Mouse (Mus musculus) kidney, adult 2 months (tissue): Measurements from ENCODE around the gene 1520401A03Rik. TPM values are rescaled to one million over a fixed set of nuclear protein-coding genes. Genes with fewer than 3 reads are reported as not detected.

Source experiments
- DNase-seq: peaks from one replicate; pipeline ENCODE4 v3.0.0; 2021
- H3K27ac ChIP-seq: fragments of 200-500 bp; 2 replicates; pipeline ENCODE4 v1.5.1; 2012; ENCODE audit warnings: low read depth, low read length, control low read depth, inconsistent platforms; ENCODE audit not compliant: insufficient read depth
- H3K27me3 ChIP-seq: fragments of 200-500 bp; replicated peaks from 2 replicates; pipeline ENCODE4 v1.6.1; 2012; ENCODE audit warnings: mild to moderate bottlenecking, moderate library complexity, low read length, inconsistent platforms; ENCODE audit not compliant: control insufficient read depth, insufficient read depth
- H3K36me3 ChIP-seq: fragments of 200-500 bp; 2 replicates; pipeline ENCODE4 v1.6.1; 2012; ENCODE audit warnings: mild to moderate bottlenecking, moderate library complexity, low read length, inconsistent platforms; ENCODE audit not compliant: control insufficient read depth, insufficient read depth
- H3K4me1 ChIP-seq: fragments of 200-500 bp; 2 replicates; pipeline ENCODE4 v1.6.1; 2011; ENCODE audit warnings: low read length; ENCODE audit not compliant: control insufficient read depth, insufficient read depth
- H3K4me3 ChIP-seq: fragments of 200-500 bp; 2 replicates; pipeline ENCODE4 v1.5.1; 2011; ENCODE audit warnings: mild to moderate bottlenecking, low read depth, low read length, control low read depth; ENCODE audit not compliant: insufficient read depth
- CTCF ChIP-seq: fragments of 200-500 bp; conservative IDR thresholded peaks from 2 replicates; pipeline ENCODE4 v1.5.1; 2011; ENCODE audit warnings: low read depth, mild to moderate bottlenecking, control low read depth, low read length, moderate library complexity, mixed read lengths; ENCODE audit not compliant: insufficient read depth, insufficient read length
- POLR2A ChIP-seq: fragments of 200-500 bp; IDR thresholded peaks from one replicate; pipeline ENCODE4 v1.6.1; 2011; ENCODE audit warnings: low read depth, low read length, control low read depth
- WGBS: fragments of 180-500 bp; shearing (Covaris S2); methylation state at CpG from one replicate; pipeline ENCODE4 v1.1.7; 2018; 5-methylcytosine and 5-hydroxymethylcytosine counted together
- polyA plus RNA-seq: library from polyadenylated mRNA; depleted of rRNA; stranded (reverse); fragments of >200 nt; gene quantifications from 2 replicates; pipeline ENCODE4 v1.2.3, GENCODE M21; 2012

Gene 1520401A03Rik
- polyA plus RNA-seq, 1 experiment, result not detected

GRCm38 (mm10) chr17:23760231-23760630 is 37.6 kb upstream of the 1520401A03Rik start:
- no peaks in the 10 kb centered on the region for H3K27me3 ChIP-seq
- TF ChIP-seq CTCF (no peak), POLR2A (no peak)
- DNase-seq, result no peak
- H3K36me3 ChIP-seq, result no peaks in the 10 kb centered on the region
- H3K4me3 ChIP-seq, result no peak overlapping the region
- H3K27ac ChIP-seq, result no peak overlapping the region
- H3K4me1 ChIP-seq, result no peaks in the 10 kb centered on the region
- WGBS, result 93% methylated on average over 9 of the region's 9 CpGs

GRCm38 (mm10) chr17:23758801-23759200 is 36.2 kb upstream of the 1520401A03Rik start:
- no peaks in the 10 kb centered on the region for H3K36me3 ChIP-seq
- H3K4me1 ChIP-seq, result no peaks in the 10 kb centered on the region
- 65% methylated on average over 8 of the region's 8 CpGs for WGBS
- TF ChIP-seq CTCF (no peak), POLR2A (no peak)
- H3K27me3 ChIP-seq, result no peaks in the 10 kb centered on the region
- no peak overlapping the region for H3K4me3 ChIP-seq
- no peak overlapping the region for H3K27ac ChIP-seq
- DNase-seq, result peak; percentile 27

GRCm38 (mm10) chr17:23757581-23757980 is 35.0 kb upstream of the 1520401A03Rik start:
- no peak for DNase-seq
- 93% methylated on average over 9 of the region's 9 CpGs for WGBS
- TF ChIP-seq POLR2A (no peak), CTCF (no peak)
- Histone ChIP-seq H3K4me3 (no peak overlapping the region), H3K36me3 (no peaks in the 10 kb centered on the region), H3K4me1 (no peaks in the 10 kb centered on the region), H3K27ac (no peak overlapping the region), H3K27me3 (no peaks in the 10 kb centered on the region)

- Histone ChIP-seq H3K36me3 (no peaks in the 10 kb centered on the region), H3K4me1 (no peaks in the 10 kb centered on the region), H3K27ac (no peak overlapping the region), H3K27me3 (no peaks in the 10 kb centered on the region), H3K4me3 (no peak overlapping the region)
- peak; percentile 57 for DNase-seq
- no peak for TF ChIP-seq CTCF
- WGBS, result 72% methylated on average over 13 of the region's 13 CpGs
Measured at GRCm38 (mm10) chr17:23755689-23756088, 33.1 kb upstream of the 1520401A03Rik start.

- 77% methylated on average over 11 of the region's 11 CpGs for whole genome bisulfite sequencing
- Histone ChIP-seq H3K4me1 (no peaks in the 10 kb centered on the region), H3K27ac (peak overlapping the region; percentile 54)
Measured at GRCm38 (mm10) chr17:23749400-23750191, 27.0 kb upstream of the 1520401A03Rik start.

GRCm38 (mm10) chr17:23748631-23749391 is 26.2 kb upstream of the 1520401A03Rik start:
- peaks cover 4% of the 10 kb centered on the region; the same call in 1 of the 2 replicates for H3K27me3 ChIP-seq
- H3K27ac ChIP-seq, result peak overlapping the region; percentile 54
- 17% methylated on average over 10 of the region's 10 CpGs for WGBS
- no peaks in the 10 kb centered on the region for H3K36me3 ChIP-seq
- no peaks in the 10 kb centered on the region for H3K4me1 ChIP-seq
- TF ChIP-seq POLR2A (no peak), CTCF (peak; percentile 71)
- H3K4me3 ChIP-seq, result peak overlapping the region; percentile 49
- peak; percentile 93 for DNase-seq

More at GRCm38 (mm10) chr17:23749400-23750191, 27.0 kb upstream of the 1520401A03Rik start:
- H3K27me3 ChIP-seq, result peaks cover 4% of the 10 kb centered on the region; the same call in 1 of the 2 replicates
- TF ChIP-seq CTCF (no peak), POLR2A (no peak)
- no peak for DNase-seq
- H3K36me3 ChIP-seq, result no peaks in the 10 kb centered on the region
- peak overlapping the region; percentile 49 for H3K4me3 ChIP-seq

- H3K4me1 ChIP-seq, result no peaks in the 10 kb centered on the region
- no peak overlapping the region for H3K4me3 ChIP-seq
- H3K27me3 ChIP-seq, result peaks cover 4% of the 10 kb centered on the region; the same call in 1 of the 2 replicates
- TF ChIP-seq POLR2A (no peak), CTCF (no peak)
- WGBS, result 20% methylated on average over 6 of the region's 6 CpGs
- DNase-seq, result no peak
- H3K36me3 ChIP-seq, result no peaks in the 10 kb centered on the region
- no peak overlapping the region for H3K27ac ChIP-seq
Measured at GRCm38 (mm10) chr17:23748026-23748425, 25.4 kb upstream of the 1520401A03Rik start.
